Mouse (Mus musculus): ENCODE data around the gene Gm10392. TPM values are rescaled to one million over a fixed set of nuclear protein-coding genes. Genes with fewer than 3 reads are reported as not detected.

Gm10392 gene
- polyA plus RNA-seq, 1 experiment from 2014 or later: 0.16 TPM

- peaks cover 12% of the 10 kb centered on the region; the same call in 1 of the 2 replicates for H3K36me3 ChIP-seq (ENCODE audit: insufficient read depth)
- H3K9ac ChIP-seq: peak overlapping the region; percentile 49; the same call in 1 of the 2 replicates
- DNase-seq (peak; percentile 41), ATAC-seq (ENCODE audit: insufficient read depth) (peak; percentile 4; the same call in 1 of the 2 replicates)
- peak overlapping the region; percentile 94 for H3K4me2 ChIP-seq
- peak overlapping the region; percentile 48 for H3K4me3 ChIP-seq (ENCODE audit: low read depth, low read length)
- no peak overlapping the region for H3K27ac ChIP-seq (ENCODE audit: low read depth)
- 9% methylated on average over 19 of the region's 19 CpGs for WGBS
- peaks cover 17% of the 10 kb centered on the region for H3K27me3 ChIP-seq (ENCODE audit: insufficient read depth, low read length)
- H3K9me3 ChIP-seq (ENCODE audit: low read depth, low read length): no peaks in the 10 kb centered on the region
- peaks cover 27% of the 10 kb centered on the region for H3K4me1 ChIP-seq (ENCODE audit: insufficient read depth)
- no peak for TF ChIP-seq CTCF (IDR thresholded peaks at IDR 0.05; ENCODE audit: low read depth)
Measured at GRCm38 (mm10) chr11:77514281-77514831, 4.6 kb downstream of the Gm10392 start.

GRCm38 (mm10) chr11:77513811-77514170 is 5.2 kb downstream of the Gm10392 start:
- peaks cover 16% of the 10 kb centered on the region for H3K36me3 ChIP-seq (ENCODE audit: insufficient read depth)
- TF ChIP-seq CTCF (IDR thresholded peaks at IDR 0.05; ENCODE audit: low read depth): no peak
- peak overlapping the region; percentile 71 for H3K4me3 ChIP-seq (ENCODE audit: low read depth, low read length)
- peak overlapping the region; percentile 94 for H3K4me2 ChIP-seq
- H3K4me1 ChIP-seq (ENCODE audit: insufficient read depth): peaks cover 27% of the 10 kb centered on the region
- 5% methylated on average over 10 of the region's 10 CpGs for WGBS
- peak; percentile 1; the same call in 1 of the 2 replicates for ATAC-seq (ENCODE audit: insufficient read depth)
- H3K27me3 ChIP-seq (ENCODE audit: insufficient read depth, low read length): peaks cover 17% of the 10 kb centered on the region
- H3K27ac ChIP-seq (ENCODE audit: low read depth): peak overlapping the region; percentile 68
- peak; percentile 46 for DNase-seq
- no peaks in the 10 kb centered on the region for H3K9me3 ChIP-seq (ENCODE audit: low read depth, low read length)
- peak overlapping the region; percentile 56 for H3K9ac ChIP-seq

GRCm38 (mm10) chr11:77512891-77513810 is 5.8 kb downstream of the Gm10392 start:
- Histone ChIP-seq H3K9ac (peak overlapping the region; percentile 72), H3K27ac (ENCODE audit: low read depth) (peak overlapping the region; percentile 85), H3K9me3 (ENCODE audit: low read depth, low read length) (no peaks in the 10 kb centered on the region), H3K4me2 (peak overlapping the region; percentile 94), H3K27me3 (ENCODE audit: insufficient read depth, low read length) (peaks cover 17% of the 10 kb centered on the region), H3K4me1 (ENCODE audit: insufficient read depth) (peaks cover 32% of the 10 kb centered on the region), H3K36me3 (ENCODE audit: insufficient read depth) (peaks cover 19% of the 10 kb centered on the region), H3K4me3 (ENCODE audit: low read depth, low read length) (peak overlapping the region; percentile 71)
- WGBS: under 1% methylated on average over 66 of the region's 84 CpGs
- peak; percentile 59 for ATAC-seq (ENCODE audit: insufficient read depth)
- TF ChIP-seq CTCF (IDR thresholded peaks at IDR 0.05; ENCODE audit: low read depth): no peak
- DNase-seq: peak; percentile 94

GRCm38 (mm10) chr11:77511336-77511735 is 7.7 kb downstream of the Gm10392 start:
- Histone ChIP-seq H3K4me3 (ENCODE audit: low read depth, low read length) (no peak overlapping the region), H3K4me2 (peak overlapping the region; percentile 94), H3K36me3 (ENCODE audit: insufficient read depth) (peaks cover 35% of the 10 kb centered on the region), H3K27me3 (ENCODE audit: insufficient read depth, low read length) (peaks cover 13% of the 10 kb centered on the region), H3K27ac (ENCODE audit: low read depth) (no peak overlapping the region), H3K9ac (no peak overlapping the region), H3K9me3 (ENCODE audit: low read depth, low read length) (no peaks in the 10 kb centered on the region), H3K4me1 (ENCODE audit: insufficient read depth) (peaks cover 32% of the 10 kb centered on the region)
- WGBS: 72% methylated on average over 5 of the region's 5 CpGs
- TF ChIP-seq CTCF (IDR thresholded peaks at IDR 0.05; ENCODE audit: low read depth): no peak
- DNase-seq (no peak), ATAC-seq (ENCODE audit: insufficient read depth) (no peak)

GRCm38 (mm10) chr11:77508068-77509021 is 10.7 kb downstream of the Gm10392 start:
- Histone ChIP-seq H3K4me1 (ENCODE audit: insufficient read depth) (peaks cover 12% of the 10 kb centered on the region; the same call in 1 of the 2 replicates), H3K4me2 (peak overlapping the region; percentile 82), H3K9ac (peak overlapping the region; percentile 40), H3K36me3 (ENCODE audit: insufficient read depth) (peaks cover 65% of the 10 kb centered on the region), H3K27me3 (ENCODE audit: insufficient read depth, low read length) (no peaks in the 10 kb centered on the region), H3K4me3 (ENCODE audit: low read depth, low read length) (peak overlapping the region; percentile 35), H3K9me3 (ENCODE audit: low read depth, low read length) (no peaks in the 10 kb centered on the region), H3K27ac (ENCODE audit: low read depth) (peak overlapping the region; percentile 34; the same call in 1 of the 2 replicates)
- 16% methylated on average over 49 of the region's 49 CpGs for WGBS
- ATAC-seq (ENCODE audit: insufficient read depth) (peak; percentile 62), DNase-seq (peak; percentile 93)
- peak; percentile 68 for TF ChIP-seq CTCF (IDR thresholded peaks at IDR 0.05; ENCODE audit: low read depth)

- Histone ChIP-seq H3K4me3 (ENCODE audit: low read depth, low read length) (no peak overlapping the region), H3K27ac (ENCODE audit: low read depth) (no peak overlapping the region), H3K4me2 (no peak overlapping the region), H3K4me1 (ENCODE audit: insufficient read depth) (peaks cover 11% of the 10 kb centered on the region; the same call in 1 of the 2 replicates), H3K27me3 (ENCODE audit: insufficient read depth, low read length) (no peaks in the 10 kb centered on the region), H3K9me3 (ENCODE audit: low read depth, low read length) (no peaks in the 10 kb centered on the region), H3K9ac (no peak overlapping the region), H3K36me3 (ENCODE audit: insufficient read depth) (peaks cover 74% of the 10 kb centered on the region)
- 66% methylated on average over 4 of the region's 4 CpGs for WGBS
- TF ChIP-seq CTCF (IDR thresholded peaks at IDR 0.05; ENCODE audit: low read depth): no peak
- ATAC-seq (ENCODE audit: insufficient read depth) (peak; percentile 3; the same call in 1 of the 2 replicates), DNase-seq (no peak)
Measured at GRCm38 (mm10) chr11:77507426-77507825, 11.6 kb downstream of the Gm10392 start.
